Mouse (Mus musculus): ENCODE results near the gene Lfng. TPM values are rescaled to one million over a fixed set of nuclear protein-coding genes. Genes with fewer than 3 reads are reported as not detected.
A peak's percentile ranks its signal among the peaks of the same experiment; 100 is the strongest.

Gene Lfng
- polyA plus RNA-seq, 1 experiment from 2014 or later: 11.7 TPM

DNA sequence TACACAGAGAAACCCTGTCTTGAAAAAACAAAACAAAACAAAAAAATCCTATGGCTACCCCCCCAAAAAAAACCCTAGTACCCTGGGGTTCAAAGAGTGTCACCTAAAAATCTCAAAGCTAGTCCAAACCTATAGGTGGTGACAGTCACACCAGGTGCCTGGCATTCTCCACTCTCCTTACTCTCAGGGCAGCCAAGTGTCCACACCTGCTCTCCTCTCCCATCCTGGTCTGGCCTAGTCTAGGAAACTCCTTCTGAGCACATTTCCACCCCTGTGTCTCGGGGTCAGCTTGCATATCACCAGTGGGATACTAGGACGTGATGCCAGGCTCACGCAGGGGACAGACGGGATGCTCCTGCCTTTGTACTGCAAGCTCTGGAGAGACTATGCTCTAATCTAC lies 32.2 kb downstream of the Lfng start:
- H3K27me3 ChIP-seq (replicated peaks; ENCODE audit: low read depth, poor library complexity, severe bottlenecking): no peaks in the 10 kb centered on the region
- H3K27ac ChIP-seq (replicated peaks): peak overlapping the region; percentile 41; the same call in 1 of the 2 replicates
- H3K36me3 ChIP-seq (replicated peaks): peaks cover 97% of the 10 kb centered on the region
- 93% methylated on average over 4 of the region's 4 CpGs for WGBS
- H3K4me1 ChIP-seq: peaks cover 55% of the 10 kb centered on the region
- DNase-seq (ENCODE audit: low spot score): no peak
- H3K9me3 ChIP-seq: no peaks in the 10 kb centered on the region
- no peak overlapping the region for H3K4me3 ChIP-seq

DNA sequence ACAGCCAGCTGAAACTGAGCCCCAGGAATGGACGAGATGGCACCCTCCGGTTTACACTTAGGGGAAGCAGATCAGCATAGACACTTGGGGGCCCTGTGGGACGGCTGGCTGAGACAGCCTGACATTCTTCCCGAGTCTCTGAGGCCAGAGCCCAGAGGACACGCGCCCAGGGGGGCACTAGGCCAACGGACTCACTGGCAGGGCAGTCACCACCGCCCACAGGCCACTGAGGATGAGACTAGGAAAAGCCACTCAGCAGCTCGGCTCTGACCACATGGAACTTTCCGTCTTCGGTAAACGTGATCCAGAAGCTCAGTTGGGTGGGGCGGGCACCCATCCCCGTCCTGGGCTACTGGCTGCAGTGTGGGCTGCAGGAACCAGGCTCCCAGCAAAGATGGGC lies 32.8 kb downstream of the Lfng start:
- H3K9me3 ChIP-seq: no peaks in the 10 kb centered on the region
- H3K27me3 ChIP-seq (replicated peaks; ENCODE audit: low read depth, poor library complexity, severe bottlenecking): no peaks in the 10 kb centered on the region
- DNase-seq (ENCODE audit: low spot score): no peak
- peaks cover 97% of the 10 kb centered on the region for H3K36me3 ChIP-seq (replicated peaks)
- peaks cover 58% of the 10 kb centered on the region for H3K4me1 ChIP-seq
- H3K4me3 ChIP-seq: no peak overlapping the region
- 89% methylated on average over 14 of the region's 14 CpGs for WGBS
- peak overlapping the region; percentile 41; the same call in 1 of the 2 replicates for H3K27ac ChIP-seq (replicated peaks)

- WGBS: 79% methylated on average over 2 of the region's 2 CpGs
- Histone ChIP-seq H3K4me3 (peak overlapping the region; percentile 25; the same call in 1 of the 2 replicates), H3K9me3 (no peaks in the 10 kb centered on the region), H3K36me3 (replicated peaks) (peaks cover 97% of the 10 kb centered on the region), H3K27ac (replicated peaks) (peak overlapping the region; percentile 81), H3K4me1 (peaks cover 68% of the 10 kb centered on the region), H3K27me3 (replicated peaks; ENCODE audit: low read depth, poor library complexity, severe bottlenecking) (no peaks in the 10 kb centered on the region)
- DNase-seq (ENCODE audit: low spot score): no peak
These were observed 33.7 kb downstream of the Lfng start for GRCm38 (mm10) chr5:140640812-140641211.

GRCm38 (mm10) chr5:140641254-140641928 lies 34.3 kb downstream of the Lfng start:
- Histone ChIP-seq H3K36me3 (replicated peaks) (peaks cover 97% of the 10 kb centered on the region), H3K4me3 (peak overlapping the region; percentile 25; the same call in 1 of the 2 replicates), H3K9me3 (no peaks in the 10 kb centered on the region), H3K27me3 (replicated peaks; ENCODE audit: low read depth, poor library complexity, severe bottlenecking) (no peaks in the 10 kb centered on the region), H3K27ac (replicated peaks) (peak overlapping the region; percentile 81), H3K4me1 (peaks cover 74% of the 10 kb centered on the region)
- 47% methylated on average over 10 of the region's 10 CpGs for WGBS
- DNase-seq (ENCODE audit: low spot score): peak; percentile 82

- no peaks in the 10 kb centered on the region for H3K9me3 ChIP-seq
- H3K36me3 ChIP-seq (replicated peaks): peaks cover 97% of the 10 kb centered on the region
- peak overlapping the region; percentile 78 for H3K27ac ChIP-seq (replicated peaks)
- peak overlapping the region; percentile 25; the same call in 1 of the 2 replicates for H3K4me3 ChIP-seq
- H3K4me1 ChIP-seq: peaks cover 78% of the 10 kb centered on the region
- 64% methylated on average over 3 of the region's 3 CpGs for WGBS
- H3K27me3 ChIP-seq (replicated peaks; ENCODE audit: low read depth, poor library complexity, severe bottlenecking): no peaks in the 10 kb centered on the region
- no peak for DNase-seq (ENCODE audit: low spot score)
These were observed 35.0 kb downstream of the Lfng start for GRCm38 (mm10) chr5:140642076-140642475.

DNA sequence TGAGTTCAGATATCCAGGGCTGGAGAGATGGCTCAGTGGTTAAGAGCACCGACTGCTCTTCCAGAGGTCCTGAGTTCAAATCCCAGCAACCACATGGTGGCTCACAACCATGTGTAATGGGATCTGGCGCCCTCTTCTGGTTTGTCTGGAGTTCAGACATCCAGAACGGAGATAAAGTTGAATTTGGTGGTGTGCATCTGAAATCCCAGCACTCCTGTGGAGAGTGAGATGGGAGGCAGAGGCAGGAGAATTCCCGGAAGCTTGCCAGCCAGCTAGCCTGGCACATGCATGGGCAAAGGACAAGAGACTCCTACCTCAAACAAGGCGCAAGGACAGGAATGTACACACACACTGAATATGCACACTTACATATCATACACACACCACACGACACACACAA lies 37.1 kb downstream of the Lfng start:
- H3K4me3 ChIP-seq: no peak overlapping the region
- H3K9me3 ChIP-seq: no peaks in the 10 kb centered on the region
- WGBS: 91% methylated on average over 6 of the region's 6 CpGs
- no peak overlapping the region for H3K27ac ChIP-seq (replicated peaks)
- H3K36me3 ChIP-seq (replicated peaks): peaks cover 78% of the 10 kb centered on the region
- no peaks in the 10 kb centered on the region for H3K27me3 ChIP-seq (replicated peaks; ENCODE audit: low read depth, poor library complexity, severe bottlenecking)
- H3K4me1 ChIP-seq: peaks cover 87% of the 10 kb centered on the region
- no peak for DNase-seq (ENCODE audit: low spot score)

DNA sequence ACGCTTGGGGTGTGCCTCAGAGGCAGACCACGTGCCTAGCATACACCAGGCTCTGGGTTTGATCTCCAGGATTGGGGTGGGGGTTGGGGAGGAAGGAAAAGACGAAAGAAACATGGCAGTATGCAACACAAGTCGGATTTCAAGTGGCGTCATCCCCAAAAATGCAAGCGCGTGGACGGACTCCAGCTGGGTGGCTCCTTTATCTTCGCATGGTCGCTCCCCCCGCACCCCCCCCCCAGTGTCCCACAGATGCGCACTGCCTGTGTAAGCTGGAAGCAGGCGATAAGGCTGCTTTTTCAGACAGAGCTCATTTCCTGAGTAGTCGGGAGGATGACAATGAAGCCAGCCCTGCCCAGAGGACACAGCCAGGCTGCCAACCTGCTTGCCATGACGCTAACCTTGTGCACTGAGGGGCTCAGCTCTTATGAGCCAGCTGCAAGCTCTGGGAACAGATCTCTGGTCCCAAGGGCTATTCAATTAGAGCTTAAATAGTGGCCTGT lies 37.6 kb downstream of the Lfng start:
- no peaks in the 10 kb centered on the region for H3K9me3 ChIP-seq
- WGBS: 88% methylated on average over 15 of the region's 15 CpGs
- peaks cover 73% of the 10 kb centered on the region for H3K36me3 ChIP-seq (replicated peaks)
- peaks cover 87% of the 10 kb centered on the region for H3K4me1 ChIP-seq
- no peak overlapping the region for H3K27ac ChIP-seq (replicated peaks)
- H3K4me3 ChIP-seq: peak overlapping the region; percentile 9; the same call in 1 of the 2 replicates
- no peaks in the 10 kb centered on the region for H3K27me3 ChIP-seq (replicated peaks; ENCODE audit: low read depth, poor library complexity, severe bottlenecking)
- DNase-seq (ENCODE audit: low spot score): no peak

DNA sequence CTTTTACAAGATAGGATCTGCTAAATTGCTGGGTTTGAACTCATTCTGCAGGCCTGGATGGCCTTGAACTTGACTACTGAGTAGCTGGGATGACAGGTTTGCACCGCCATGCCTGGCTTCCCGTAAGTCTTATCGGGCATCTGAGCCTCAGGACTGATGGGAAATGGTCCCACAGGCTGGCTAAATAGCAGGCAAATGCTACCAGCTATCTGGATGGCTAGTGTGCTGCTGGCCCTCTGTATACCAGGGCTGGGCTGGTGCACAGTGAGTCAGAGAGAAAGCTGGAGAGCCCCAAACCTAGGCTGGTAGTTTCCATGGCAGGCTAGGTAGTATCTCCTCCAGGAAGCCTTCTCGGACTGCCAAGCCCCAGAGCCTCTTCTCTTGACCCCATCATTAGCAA lies 38.3 kb downstream of the Lfng start:
- Histone ChIP-seq H3K36me3 (replicated peaks) (peaks cover 66% of the 10 kb centered on the region), H3K27me3 (replicated peaks; ENCODE audit: low read depth, poor library complexity, severe bottlenecking) (no peaks in the 10 kb centered on the region), H3K4me1 (peaks cover 88% of the 10 kb centered on the region), H3K9me3 (no peaks in the 10 kb centered on the region), H3K27ac (replicated peaks) (no peak overlapping the region), H3K4me3 (peak overlapping the region; percentile 9; the same call in 1 of the 2 replicates)
- 91% methylated on average over 4 of the region's 4 CpGs for WGBS
- no peak for DNase-seq (ENCODE audit: low spot score)

GRCm38 (mm10) chr5:140646171-140646570 lies 39.1 kb downstream of the Lfng start:
- peaks cover 59% of the 10 kb centered on the region for H3K36me3 ChIP-seq (replicated peaks)
- H3K9me3 ChIP-seq: no peaks in the 10 kb centered on the region
- peak overlapping the region; percentile 98; the same call in 1 of the 2 replicates for H3K27ac ChIP-seq (replicated peaks)
- H3K27me3 ChIP-seq (replicated peaks; ENCODE audit: low read depth, poor library complexity, severe bottlenecking): no peaks in the 10 kb centered on the region
- peak overlapping the region; percentile 98 for H3K4me3 ChIP-seq
- DNase-seq (ENCODE audit: low spot score): no peak
- WGBS: 92% methylated on average over 6 of the region's 6 CpGs
- H3K4me1 ChIP-seq: peaks cover 81% of the 10 kb centered on the region

DNA sequence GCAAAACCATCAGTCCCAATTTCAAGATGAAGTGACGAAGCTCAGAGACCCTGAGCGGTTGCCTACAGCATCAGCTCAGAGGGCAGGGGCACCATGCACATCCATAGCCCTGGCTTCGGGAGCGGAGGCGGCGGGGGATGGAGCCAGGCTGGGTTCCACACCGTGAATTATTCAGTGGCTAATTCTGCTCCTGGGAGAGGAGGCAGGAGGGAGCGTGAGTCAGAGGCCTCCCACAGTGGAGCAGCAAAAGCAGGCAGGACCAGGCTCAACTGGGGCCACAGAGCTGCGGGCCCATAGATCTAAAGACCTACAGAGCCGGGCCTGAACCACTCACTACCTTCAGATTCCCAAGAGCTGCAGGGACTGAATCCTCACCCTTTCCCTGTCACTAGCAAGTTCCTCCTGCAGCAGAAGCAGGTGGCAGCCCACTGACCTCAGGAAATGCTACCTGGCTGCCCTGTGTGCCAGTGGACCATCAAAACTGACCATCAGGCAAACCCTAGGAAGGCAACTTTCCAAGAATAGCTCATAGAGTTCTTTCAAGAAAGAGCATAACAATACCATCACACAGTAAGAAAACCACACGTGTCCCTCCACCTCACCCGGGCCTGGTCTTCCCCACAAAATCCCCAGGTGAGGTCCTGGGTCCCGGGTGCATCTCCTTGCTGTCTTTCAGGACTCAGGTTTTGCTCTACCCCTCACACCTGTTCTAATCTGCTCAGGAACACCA lies 40.1 kb downstream of the Lfng start:
- H3K9me3 ChIP-seq: no peaks in the 10 kb centered on the region
- DNase-seq (ENCODE audit: low spot score): no peak
- 70% methylated on average over 13 of the region's 13 CpGs for WGBS
- peak overlapping the region; percentile 98 for H3K27ac ChIP-seq (replicated peaks)
- H3K4me1 ChIP-seq: peaks cover 71% of the 10 kb centered on the region
- H3K36me3 ChIP-seq (replicated peaks): peaks cover 51% of the 10 kb centered on the region
- H3K4me3 ChIP-seq: peak overlapping the region; percentile 98
- H3K27me3 ChIP-seq (replicated peaks; ENCODE audit: low read depth, poor library complexity, severe bottlenecking): no peaks in the 10 kb centered on the region

GRCm38 (mm10) chr5:140647821-140648518 lies 40.9 kb downstream of the Lfng start:
- peak; percentile 62 for DNase-seq (ENCODE audit: low spot score)
- Histone ChIP-seq H3K9me3 (no peaks in the 10 kb centered on the region), H3K4me3 (peak overlapping the region; percentile 98), H3K27ac (replicated peaks) (peak overlapping the region; percentile 98), H3K27me3 (replicated peaks; ENCODE audit: low read depth, poor library complexity, severe bottlenecking) (no peaks in the 10 kb centered on the region), H3K4me1 (peaks cover 63% of the 10 kb centered on the region), H3K36me3 (replicated peaks) (peaks cover 43% of the 10 kb centered on the region)
- 9% methylated on average over 13 of the region's 13 CpGs for WGBS

DNA sequence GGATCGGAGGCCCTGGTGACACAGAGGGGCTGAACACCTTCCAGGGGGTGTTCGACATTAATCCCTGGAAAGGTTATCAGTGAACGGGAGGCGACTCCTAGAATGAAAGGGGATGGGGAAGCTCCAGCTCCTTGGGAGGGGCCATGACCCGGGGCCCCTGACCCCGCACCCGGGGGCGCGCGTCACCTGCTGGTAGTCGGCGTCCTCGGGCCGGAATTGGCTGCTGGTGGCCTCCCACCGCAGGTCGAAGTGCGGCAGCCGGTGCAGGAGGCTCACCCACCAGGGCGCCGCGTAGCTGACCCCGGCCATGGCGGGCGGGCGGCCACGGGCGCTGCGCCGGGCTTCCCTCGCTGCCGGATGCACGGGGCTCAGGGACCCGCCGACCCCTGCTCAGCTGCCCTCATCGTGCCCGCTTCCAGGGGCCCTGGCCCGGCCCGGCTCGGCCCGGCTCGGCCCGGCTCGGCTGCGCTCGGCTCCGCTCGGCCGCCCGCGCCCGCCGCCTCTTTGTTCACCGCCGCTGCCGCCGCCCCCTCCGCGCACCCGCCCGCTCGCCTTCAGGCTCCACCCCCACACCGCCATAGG lies 41.5 kb downstream of the Lfng start, which contains the start of gene Ttyh3:
Gene Ttyh3, minus strand, starts transcription at position 513 of the 582 bp plus-strand sequence.
- DNase-seq (ENCODE audit: low spot score): no peak
- H3K27me3 ChIP-seq (replicated peaks; ENCODE audit: low read depth, poor library complexity, severe bottlenecking): no peaks in the 10 kb centered on the region
- peak within 1 kb of the TSS; percentile 98 for H3K27ac ChIP-seq (replicated peaks)
- H3K4me1 ChIP-seq: peaks cover 57% of the 10 kb centered on the region
- under 1% methylated on average over 62 of the region's 62 CpGs for WGBS
- no peaks in the 10 kb centered on the region for H3K9me3 ChIP-seq
- H3K36me3 ChIP-seq (replicated peaks): peaks cover 37% of the 10 kb centered on the region
- peak within 1 kb of the TSS; percentile 98 for H3K4me3 ChIP-seq

Data from embryonic facial prominence, embryonic 10.5 days (tissue).